Mouse (Mus musculus): ENCODE data around the gene Otp. TPM values are rescaled to one million over a fixed set of nuclear protein-coding genes. Genes with fewer than 3 reads are reported as not detected.

Otp gene
- total RNA-seq, 2 experiments from 2014 or later: not detected

Other genes starting within 250 kb of the Otp start
- gene Tbca, start 86.7 kb upstream of the Otp start, total RNA-seq (2021): 100 to 1,000 TPM; 233 to 240 TPM
- 10 to 100 TPM; 22.1 to 23.6 TPM for gene Wdr41, start 100.7 kb downstream of the Otp start, total RNA-seq (2021)